Mouse (Mus musculus) frontal cortex, postnatal 36 days (tissue): ENCODE data around the gene Zfp287.
A peak's percentile ranks its signal among the peaks of the same experiment; 100 is the strongest.

Experiments
- DNase-seq, 2 experiments: peaks; one replicate each; pipeline ENCODE4 v3.0.0; 2022; ENCODE audit warnings: low spot score in 2 of 2

The Zfp287 gene

GRCm38 (mm10) chr11:62701218-62701617, 30.5 kb downstream of the Zfp287 start:
- DNase-seq = no peak

GRCm38 (mm10) chr11:62699749-62700148, 32.0 kb downstream of the Zfp287 start:
- no peak for DNase-seq

- no peak for DNase-seq
Observed at GRCm38 (mm10) chr11:62695126-62695525, 36.6 kb downstream of the Zfp287 start.

- DNase-seq = peak in 1 of 2 experiments; percentile 52
Observed at GRCm38 (mm10) chr11:62693299-62694184, 38.2 kb downstream of the Zfp287 start.

GRCm38 (mm10) chr11:62691592-62691991, 40.1 kb downstream of the Zfp287 start:
- DNase-seq = no peak

GRCm38 (mm10) chr11:62679954-62680353, 51.8 kb downstream of the Zfp287 start:
- DNase-seq = no peak

GRCm38 (mm10) chr11:62678778-62679354, 52.8 kb downstream of the Zfp287 start:
- DNase-seq = no peak

GRCm38 (mm10) chr11:62676290-62676596, 55.5 kb downstream of the Zfp287 start:
- DNase-seq = no peak

GRCm38 (mm10) chr11:62675480-62676289, 56.0 kb downstream of the Zfp287 start:
- peak; percentile 54 to 81 for DNase-seq

- DNase-seq = no peak
Observed at GRCm38 (mm10) chr11:62670006-62670405, 61.7 kb downstream of the Zfp287 start.

- peak; percentile 74 to 82 for DNase-seq
Observed at GRCm38 (mm10) chr11:62669471-62669870, 62.2 kb downstream of the Zfp287 start.

- DNase-seq = no peak
Observed at GRCm38 (mm10) chr11:62668986-62669385, 62.7 kb downstream of the Zfp287 start.

GRCm38 (mm10) chr11:62664250-62664649, 67.5 kb downstream of the Zfp287 start:
- DNase-seq = no peak

- DNase-seq = no peak
Observed at GRCm38 (mm10) chr11:62660885-62661284, 70.8 kb downstream of the Zfp287 start.

- DNase-seq = no peak
Observed at GRCm38 (mm10) chr11:62652080-62652479, 79.6 kb downstream of the Zfp287 start.

- DNase-seq = no peak
Observed at GRCm38 (mm10) chr11:62651563-62651962, 80.1 kb downstream of the Zfp287 start.
